Mouse (Mus musculus): ENCODE results near the gene Zfp111. TPM values are rescaled to one million over a fixed set of nuclear protein-coding genes. Genes with fewer than 3 reads are reported as not detected.

Zfp111 gene
- total RNA-seq, 2 experiments from 2014 or later, result 3.8 to 4.3 TPM

DNA sequence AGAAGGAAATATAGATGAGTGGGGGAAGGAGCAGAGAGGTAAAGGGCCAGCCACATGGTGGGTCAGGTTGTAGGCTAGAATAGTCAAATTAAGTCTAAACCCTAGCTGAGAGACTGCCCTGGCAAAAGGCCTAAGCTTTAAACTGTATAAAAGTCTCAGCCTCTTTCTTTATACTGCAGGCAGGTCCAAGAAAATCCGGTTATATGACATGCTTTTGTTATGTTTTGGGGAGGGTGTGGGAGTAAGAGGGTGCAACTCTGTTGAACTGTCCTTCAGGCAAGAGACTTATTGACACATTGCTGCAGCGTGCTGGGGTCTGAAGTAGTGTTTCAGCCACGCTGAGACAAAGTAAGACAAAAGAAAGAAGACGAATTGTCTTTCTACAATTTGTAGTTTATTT lies 39.1 kb downstream of the Zfp111 start:
- intact Hi-C loops (cut with DNase I), result no loop called here
- no peak for DNase-seq

DNA sequence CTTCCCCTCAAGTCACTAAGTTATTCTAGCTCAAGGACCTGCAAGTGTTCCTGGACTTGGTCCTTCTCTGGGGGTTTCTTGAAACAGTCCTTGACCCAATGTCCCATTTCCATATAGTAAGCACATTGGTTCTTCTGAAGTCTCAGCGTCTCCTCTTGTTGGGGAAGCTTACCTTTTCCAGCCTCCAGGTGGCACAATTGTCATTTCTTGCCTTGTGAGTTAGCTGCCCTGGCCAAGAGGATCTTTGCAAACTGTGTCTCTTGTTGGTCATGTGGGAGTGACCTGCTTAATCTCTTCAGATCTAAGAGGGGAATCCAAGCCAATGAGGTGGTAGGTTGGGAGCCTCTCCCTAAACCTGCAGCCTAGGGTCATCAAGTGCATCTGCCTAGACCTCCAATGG lies 58.0 kb downstream of the Zfp111 start:
- intact Hi-C loops (cut with DNase I), result no loop called here
- no peak for DNase-seq

Other genes starting within 250 kb of the Zfp111 start
- gene Vmn1r181, start 236.8 kb downstream of the Zfp111 start, total RNA-seq (2021), result not detected
- gene V1rd19, start 209.8 kb downstream of the Zfp111 start, total RNA-seq (2021), result not detected
- not detected for gene Vmn1r183, start 158.2 kb downstream of the Zfp111 start, total RNA-seq (2021)
- gene Zfp180, start 129.5 kb downstream of the Zfp111 start, total RNA-seq (2021), result 10 to 100 TPM; 13.1 TPM
- 1 to 10 TPM; 2.8 to 3.7 TPM for gene Zfp112, start 99.1 kb downstream of the Zfp111 start, total RNA-seq (2021)
- gene Zfp235, start 77.3 kb downstream of the Zfp111 start, total RNA-seq (2021), result 1 to 10 TPM; 5.5 to 6.0 TPM
- under 1 TPM in 1 of 2 experiments, not detected in 1; 0.11 TPM for gene Zfp114, start 36.4 kb downstream of the Zfp111 start, total RNA-seq (2021)
- gene Zfp109, start 26.1 kb upstream of the Zfp111 start, total RNA-seq (2021), result 1 to 10 TPM; 1.7 to 1.8 TPM
- gene Zfp108, start 43.4 kb upstream of the Zfp111 start, total RNA-seq (2021), result 1 to 10 TPM; 1.8 to 2.2 TPM
- gene Zfp93, start 59.0 kb upstream of the Zfp111 start, total RNA-seq (2021), result 1 to 10 TPM; 3.8 to 4.1 TPM
- gene Zfp61, start 89.8 kb upstream of the Zfp111 start, total RNA-seq (2021), result 1 to 10 TPM; 2.1 to 3.8 TPM
- 1 to 10 TPM; 1.7 to 2.5 TPM for gene Zfp94, start 105.2 kb upstream of the Zfp111 start, total RNA-seq (2021)
- gene Tescl, start 122.5 kb upstream of the Zfp111 start, total RNA-seq (2021), result not detected
- gene Lypd5, start 137.8 kb upstream of the Zfp111 start, total RNA-seq (2021), result not detected
- under 1 TPM; 0.42 to 0.62 TPM for gene Kcnn4, start 158.8 kb upstream of the Zfp111 start, total RNA-seq (2021)
- gene Smg9, start 188.2 kb upstream of the Zfp111 start, total RNA-seq (2021), result 1 to 10 TPM; 7.1 to 9.6 TPM
- not detected for gene Irgc1, start 240.9 kb upstream of the Zfp111 start, total RNA-seq (2021)